Mouse (Mus musculus) lung, adult 2 months (tissue): ENCODE data around the gene Cysltr2. TPM values are rescaled to one million over a fixed set of nuclear protein-coding genes. Genes with fewer than 3 reads are reported as not detected.

Experiments used
- DNase-seq: peaks from one replicate; pipeline ENCODE4 v3.0.0; 2022
- H3K4me1 ChIP-seq: fragments of 200-500 bp; 2 replicates; pipeline ENCODE4 v1.6.1; 2011; ENCODE audit warnings: low read length; ENCODE audit not compliant: control insufficient read depth, insufficient read depth
- H3K4me3 ChIP-seq: fragments of 200-500 bp; replicated peaks from 2 replicates; pipeline ENCODE3; 2011; ENCODE audit warnings: low read depth, mild to moderate bottlenecking, control low read depth, low read length; ENCODE audit errors: extremely low read depth
- CTCF ChIP-seq: fragments of 200-500 bp; IDR thresholded peaks from 2 replicates; pipeline ENCODE4 v1.5.1; 2011; ENCODE audit warnings: mild to moderate bottlenecking, low read length, control low read depth; ENCODE audit not compliant: insufficient read depth
- POLR2A ChIP-seq: fragments of 200-500 bp; IDR thresholded peaks from 2 replicates; pipeline ENCODE4 v1.6.1; 2011; ENCODE audit warnings: low read depth, mild to moderate bottlenecking, control low read depth, low read length, borderline replicate concordance; ENCODE audit errors: extremely low read depth
- WGBS: fragments of 180-500 bp; shearing (Covaris S2); methylation state at CpG from one replicate; pipeline ENCODE4 v1.1.7; 2018; 5-methylcytosine and 5-hydroxymethylcytosine counted together
- polyA plus RNA-seq: library from polyadenylated mRNA; depleted of rRNA; stranded (reverse); fragments of >200 nt; gene quantifications from 2 replicates; pipeline ENCODE4 v1.2.3, GENCODE M21; 2012

The Cysltr2 gene
- polyA plus RNA-seq, 1 experiment = 3.9 TPM

DNA sequence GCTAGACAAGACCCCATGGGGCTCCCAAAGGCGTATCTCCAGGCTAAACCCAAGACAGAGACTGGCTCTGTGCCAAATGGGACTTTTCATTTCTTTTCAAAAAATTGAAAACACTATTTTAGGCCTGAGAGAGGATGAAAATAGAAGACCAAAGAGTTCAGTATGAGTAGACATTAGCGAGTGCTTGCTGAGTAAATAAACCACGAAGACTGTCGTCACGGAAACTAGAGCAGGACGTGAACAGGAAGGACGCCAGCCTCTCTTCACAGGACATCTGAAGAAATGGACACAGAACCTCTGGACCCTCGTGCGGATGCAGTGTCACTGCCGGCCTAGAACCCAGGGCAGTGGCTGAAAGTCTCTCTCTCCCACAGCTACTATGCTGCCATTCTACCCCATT is 8.8 kb upstream of the Cysltr2 start:
- Histone ChIP-seq H3K4me1 (no peaks in the 10 kb centered on the region), H3K4me3 (no peak overlapping the region)
- no peak for TF ChIP-seq CTCF
- TF ChIP-seq POLR2A = no peak
- DNase-seq = no peak
- WGBS = 33% methylated on average over 10 of the region's 10 CpGs

DNA sequence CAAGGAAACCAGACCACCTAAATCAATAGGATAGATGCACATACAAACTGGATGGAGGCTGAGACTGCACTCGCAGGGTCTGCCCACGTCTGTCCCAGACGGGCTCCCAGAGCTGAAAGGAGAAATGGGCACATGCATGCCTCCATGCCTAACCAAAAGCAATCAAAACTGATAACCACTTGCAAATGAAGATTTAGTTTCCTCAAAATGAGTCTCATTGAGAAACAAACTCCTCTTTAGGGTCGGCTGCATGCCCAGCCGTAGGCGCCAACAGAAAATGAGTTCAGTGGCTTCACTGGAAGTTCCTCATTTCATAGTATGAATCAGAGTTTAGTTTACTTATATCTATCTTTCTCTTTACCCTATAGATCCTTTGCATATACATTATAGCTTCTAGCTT is 7.9 kb upstream of the Cysltr2 start:
- no peak for DNase-seq
- TF ChIP-seq POLR2A (no peak), CTCF (no peak)
- 89% methylated on average over 6 of the region's 6 CpGs for WGBS
- Histone ChIP-seq H3K4me3 (no peak overlapping the region), H3K4me1 (no peaks in the 10 kb centered on the region)

DNA sequence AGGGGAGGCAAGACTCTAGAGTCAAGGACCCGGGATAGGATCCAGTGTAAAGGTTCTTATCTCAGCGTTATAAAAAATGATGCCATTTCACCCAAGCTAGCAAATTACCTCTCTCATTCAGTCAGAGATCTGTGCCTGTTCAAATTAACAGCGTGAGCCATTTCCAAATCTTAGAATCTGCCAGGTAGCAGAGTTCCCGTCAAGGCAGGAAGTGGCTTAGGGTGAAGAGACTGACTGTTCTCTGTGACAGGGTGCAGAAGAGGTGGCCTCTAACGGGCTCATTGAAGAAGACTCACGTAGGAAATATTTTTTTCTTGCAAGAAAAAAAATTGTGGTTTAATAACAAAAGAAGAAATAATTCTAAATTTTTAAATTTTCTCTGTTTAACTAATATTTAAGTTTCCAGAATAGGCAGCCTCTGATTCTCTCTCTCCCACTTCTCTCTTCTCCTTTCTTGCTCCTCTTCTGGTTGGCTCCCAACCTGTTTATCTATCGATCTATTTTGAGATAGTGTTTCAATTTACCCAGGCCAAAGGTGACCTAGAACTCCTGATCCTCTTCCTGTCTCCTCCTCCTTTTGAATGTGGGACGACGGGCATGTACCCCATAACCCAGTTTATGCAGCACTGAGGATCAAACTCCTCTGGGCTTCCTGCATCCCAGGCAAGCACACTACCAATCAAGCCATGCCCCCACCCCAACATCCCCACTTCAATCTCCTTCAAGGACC is 3.5 kb downstream of the Cysltr2 start:
- no peak for DNase-seq
- Histone ChIP-seq H3K4me1 (no peaks in the 10 kb centered on the region; the same call in 1 of the 2 replicates), H3K4me3 (no peak overlapping the region)
- TF ChIP-seq POLR2A = no peak
- TF ChIP-seq CTCF = no peak
- WGBS = 59% methylated on average over 9 of the region's 9 CpGs

DNA sequence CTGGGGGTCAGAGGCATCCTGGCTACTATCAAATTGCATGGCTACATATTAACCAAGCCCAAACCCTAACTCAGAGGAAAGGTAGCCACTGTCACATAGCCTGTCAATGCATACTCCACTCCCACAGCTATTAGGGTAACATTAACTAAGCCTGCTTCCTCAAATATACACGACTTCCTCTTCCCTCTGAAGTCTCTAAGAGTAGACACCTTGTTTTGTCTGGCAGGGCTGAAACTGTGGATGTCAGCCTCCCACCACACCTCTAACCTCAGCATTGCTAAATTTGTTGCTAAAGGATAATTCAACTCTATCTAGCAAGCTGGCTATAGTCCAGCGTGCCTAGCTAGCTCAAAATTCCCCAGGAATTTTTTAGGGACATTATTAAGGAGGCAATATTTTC is 7.2 kb downstream of the Cysltr2 start:
- Histone ChIP-seq H3K4me1 (no peaks in the 10 kb centered on the region), H3K4me3 (no peak overlapping the region)
- WGBS = 39% methylated on average over 2 of the region's 2 CpGs
- DNase-seq = no peak
- TF ChIP-seq CTCF (no peak), POLR2A (no peak)

DNA sequence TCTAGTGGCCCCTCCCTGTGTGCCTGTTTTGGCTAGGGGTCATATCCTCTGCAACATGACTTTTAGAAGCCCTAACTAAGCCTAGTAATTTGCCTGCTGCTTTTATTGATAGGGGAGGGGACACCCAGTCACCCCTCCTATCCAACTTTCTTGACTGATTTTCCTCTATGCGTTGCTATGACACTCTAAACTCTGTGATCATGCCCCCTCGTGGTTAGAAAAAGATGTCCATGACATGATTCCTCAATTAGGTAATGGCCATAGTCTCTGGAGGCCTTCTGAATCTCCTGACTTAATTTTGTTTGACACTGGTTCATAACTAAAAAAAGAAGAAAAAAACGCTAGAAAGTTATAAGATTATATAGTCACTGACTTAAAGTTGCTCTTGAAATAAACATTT is 15.6 kb downstream of the Cysltr2 start:
- Histone ChIP-seq H3K4me3 (no peak overlapping the region), H3K4me1 (no peaks in the 10 kb centered on the region)
- WGBS = 46% methylated on average over 3 of the region's 3 CpGs
- no peak for DNase-seq
- TF ChIP-seq POLR2A (no peak), CTCF (no peak)

DNA sequence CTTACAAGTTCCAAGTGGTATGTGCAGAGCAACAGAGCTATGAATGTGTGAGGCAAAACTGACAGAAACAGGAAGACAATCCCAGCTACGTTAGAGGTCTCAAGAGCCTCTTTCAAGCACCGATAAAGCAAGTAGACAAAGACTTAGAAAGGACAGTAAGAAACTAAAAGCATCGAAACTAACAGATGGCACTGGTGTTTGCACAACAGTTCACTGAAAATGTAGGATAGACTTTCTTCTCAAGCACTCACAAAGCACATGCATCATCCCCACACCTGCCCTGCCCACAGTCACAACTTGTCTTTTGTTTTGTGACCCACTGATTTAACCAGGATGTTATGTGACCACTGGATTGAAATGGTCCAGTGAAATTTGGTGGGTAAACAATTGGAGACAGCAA is 17.7 kb downstream of the Cysltr2 start:
- no peak overlapping the region for H3K4me3 ChIP-seq
- no peaks in the 10 kb centered on the region for H3K4me1 ChIP-seq
- TF ChIP-seq CTCF (no peak), POLR2A (no peak)
- 79% methylated on average over 3 of the region's 3 CpGs for WGBS
- DNase-seq = no peak

DNA sequence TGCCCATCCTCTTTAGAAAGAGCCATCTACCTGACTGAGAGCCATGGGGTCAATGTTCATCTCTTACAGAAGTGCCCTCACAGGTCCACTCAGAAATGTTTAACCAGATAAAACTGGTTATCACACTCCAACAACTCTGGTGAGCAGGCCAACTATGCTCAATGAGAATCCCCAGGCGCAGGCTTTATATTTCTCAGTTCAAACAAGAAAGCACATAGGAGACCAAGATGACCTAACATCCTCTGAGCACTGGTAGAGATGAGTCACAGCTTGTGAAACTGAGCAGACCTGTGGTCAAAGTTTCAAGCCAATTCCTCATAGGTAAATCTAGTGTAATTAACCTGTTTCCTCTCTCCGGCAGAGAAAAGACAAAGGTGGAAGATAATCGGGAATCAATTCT is 31.6 kb downstream of the Cysltr2 start:
- 88% methylated on average over 3 of the region's 3 CpGs for WGBS
- DNase-seq = no peak
- no peak overlapping the region for H3K4me3 ChIP-seq
- TF ChIP-seq POLR2A = no peak
- no peak for TF ChIP-seq CTCF
- no peaks in the 10 kb centered on the region for H3K4me1 ChIP-seq

DNA sequence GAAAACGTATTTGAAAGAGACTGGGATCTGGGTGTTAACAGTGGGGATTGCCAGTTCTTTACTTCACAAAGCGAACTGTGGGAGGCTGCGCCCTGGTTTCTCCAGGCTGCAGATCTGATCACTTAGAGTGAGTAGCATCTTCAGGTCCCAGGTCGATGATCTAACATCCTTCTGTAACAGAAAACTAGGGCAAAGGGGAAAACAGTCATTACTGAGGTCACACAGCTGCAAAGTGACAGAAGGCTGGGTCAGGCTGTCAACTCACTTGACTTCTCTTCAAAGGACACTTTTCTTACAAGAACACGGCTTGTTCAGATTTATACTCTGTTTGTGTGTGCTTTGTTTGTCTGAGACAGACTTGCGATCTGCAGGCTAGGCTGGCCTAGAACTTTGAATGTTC is 33.5 kb downstream of the Cysltr2 start:
- H3K4me3 ChIP-seq = no peak overlapping the region
- H3K4me1 ChIP-seq = no peaks in the 10 kb centered on the region
- DNase-seq = no peak
- 59% methylated on average over 6 of the region's 6 CpGs for WGBS
- TF ChIP-seq CTCF (no peak), POLR2A (no peak)

DNA sequence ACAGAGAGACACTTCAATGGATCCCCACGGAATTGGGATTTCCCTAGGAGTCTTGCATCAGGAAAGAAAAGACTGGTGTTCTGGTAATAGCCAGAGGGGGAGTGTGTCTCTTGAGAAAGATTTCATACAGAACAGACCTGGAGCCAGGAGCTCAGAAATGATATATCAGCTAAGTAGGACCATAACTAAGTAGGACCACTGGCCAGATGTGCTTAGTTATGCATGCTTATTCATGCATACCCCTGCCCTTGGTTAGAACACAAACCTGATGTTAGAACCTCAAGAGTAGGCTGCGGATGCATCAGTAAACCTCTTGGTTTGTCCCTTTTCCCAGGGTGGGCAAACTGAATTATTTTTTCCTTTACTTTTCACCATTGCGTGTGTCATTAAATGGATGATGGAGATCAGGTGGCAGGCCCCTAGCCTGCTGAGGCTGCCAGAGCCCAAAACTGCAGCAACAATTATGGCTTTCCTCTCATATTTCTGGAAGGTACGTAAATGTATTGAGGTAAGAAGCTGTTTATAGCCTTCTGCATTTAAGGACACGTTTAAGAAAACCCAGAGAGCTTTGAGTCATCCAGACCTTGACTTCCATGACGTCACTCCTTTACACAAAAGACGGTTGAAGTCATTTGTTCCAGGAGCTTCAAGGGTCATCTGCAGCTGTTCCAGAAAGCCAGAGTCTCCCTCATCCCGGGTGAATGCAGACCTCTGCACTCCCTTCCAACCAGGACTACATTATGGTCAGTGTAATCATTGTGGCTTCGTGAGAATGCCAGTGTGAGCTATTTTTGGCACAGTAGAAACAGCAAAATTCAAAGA is 35.0 kb downstream of the Cysltr2 start:
- Histone ChIP-seq H3K4me1 (no peaks in the 10 kb centered on the region), H3K4me3 (no peak overlapping the region)
- WGBS = 53% methylated on average over 9 of the region's 9 CpGs
- DNase-seq = no peak
- TF ChIP-seq CTCF (no peak), POLR2A (no peak)

DNA sequence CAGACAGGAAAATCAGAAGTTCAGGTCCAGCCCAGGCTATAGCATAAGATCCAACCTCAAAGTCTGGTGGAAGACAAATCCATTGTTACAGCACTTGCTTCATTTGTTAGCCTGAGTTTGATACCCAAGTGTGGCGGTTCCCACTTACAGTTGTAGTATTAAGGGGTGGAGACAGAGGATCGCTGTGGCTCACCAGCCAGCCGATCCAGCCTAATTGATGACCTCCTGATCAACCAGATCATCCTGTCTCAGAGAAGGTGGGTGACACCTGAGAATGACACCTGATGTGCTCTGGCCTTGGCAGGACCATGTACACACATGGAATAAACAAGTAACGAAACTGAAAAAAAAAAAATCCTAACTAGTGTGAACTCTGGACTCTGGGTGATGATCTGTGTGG is 47.1 kb downstream of the Cysltr2 start:
- TF ChIP-seq POLR2A (no peak), CTCF (no peak)
- DNase-seq = no peak
- 93% methylated on average over 4 of the region's 4 CpGs for WGBS
- Histone ChIP-seq H3K4me1 (no peaks in the 10 kb centered on the region), H3K4me3 (no peak overlapping the region)
